9 mouse cellular contexts compared by ENCODE assay signal in genomic region chr15:102656658-102657057, GRCm38 (mm10). TPM values are rescaled to one million over a fixed set of nuclear protein-coding genes. Genes with fewer than 3 reads are reported as not detected.
A peak's percentile ranks its signal among the peaks of the same experiment; 100 is the strongest.
DNase-seq lines count a peak whose midpoint lies in the region; ATAC-seq and TF ChIP-seq lines count a peak whose summit lies in the region.
"Had no signal": no experiment of that assay in that cellular context is flagged by ENCODE, and none has a peak within 500 bp of the region (broad histone marks: within the 10 kb centered on the region; RNA-seq: fewer than 3 reads in every experiment).

No protein-coding gene starts in this region.

- H3K27ac ChIP-seq in left cerebral cortex, adult 2 months, result peak overlapping the region; percentile 76
- peak overlapping the region; percentile 86 for H3K27ac ChIP-seq in embryonic facial prominence, embryonic 14.5 days (replicated peaks; ENCODE audit: low read depth, low read length)
- peak overlapping the region; percentile 47; the same call in 1 of the 2 replicates for H3K27ac ChIP-seq in hindbrain, embryonic 11.5 days (ENCODE audit: low read depth, low read length)

- no peaks in the 10 kb centered on the region for H3K27me3 ChIP-seq in embryonic facial prominence, embryonic 14.5 days (replicated peaks; ENCODE audit: control insufficient read depth, insufficient read depth, low read length)
- H3K27me3 ChIP-seq in hindbrain, embryonic 11.5 days (ENCODE audit: control insufficient read depth, insufficient read depth, low read length), result no peaks in the 10 kb centered on the region

- H3K4me3 ChIP-seq in left cerebral cortex, adult 2 months, result no peak overlapping the region
- H3K4me3 ChIP-seq in embryonic facial prominence, embryonic 14.5 days (ENCODE audit: low read depth, low read length), result no peak overlapping the region
- H3K4me3 ChIP-seq in hindbrain, embryonic 11.5 days (ENCODE audit: low read depth, low read length), result no peak overlapping the region

- intact Hi-C loops in left cerebral cortex, adult 2 months (cut with DNase I), result no loop called here

- no peak for DNase-seq in left cerebral cortex, adult 2 months (ENCODE audit: extremely low spot score in 1 of 2, low spot score in 2 of 2)
- no peak for DNase-seq in left cerebral cortex, adult 11 months (ENCODE audit: low spot score)
- DNase-seq in embryonic facial prominence, embryonic 14.5 days (ENCODE audit: low spot score), result peak; percentile 94
- peak; percentile 24 for DNase-seq in hindbrain, embryonic 11.5 days (ENCODE audit: low spot score)
- DNase-seq in lung, postnatal 4 days, result peak; percentile 64 to 76
- DNase-seq in cerebellum, postnatal 14 days, result no peak
- no peak for DNase-seq in retina, postnatal 1 day
- DNase-seq in thymus, postnatal 0 days (ENCODE audit: low spot score), result no peak

- WGBS in embryonic facial prominence, embryonic 14.5 days, result 8% methylated on average over 4 of the region's 4 CpGs
- 14% methylated on average over 4 of the region's 4 CpGs for WGBS in hindbrain, embryonic 11.5 days

- H3K4me1 ChIP-seq in embryonic facial prominence, embryonic 14.5 days (ENCODE audit: control insufficient read depth, insufficient read depth, low read length), result peaks cover 25% of the 10 kb centered on the region
- H3K4me1 ChIP-seq in hindbrain, embryonic 11.5 days (replicated peaks; ENCODE audit: control insufficient read depth, insufficient read depth, low read length), result no peaks in the 10 kb centered on the region

- no peaks in the 10 kb centered on the region for H3K9me3 ChIP-seq in embryonic facial prominence, embryonic 14.5 days (ENCODE audit: control insufficient read depth, low read length)
- no peaks in the 10 kb centered on the region for H3K9me3 ChIP-seq in hindbrain, embryonic 11.5 days (ENCODE audit: control insufficient read depth, low read length)

- TF ChIP-seq CTCF in left cerebral cortex, adult 2 months (IDR thresholded peaks at IDR 0.05), result no peak

- H3K36me3 ChIP-seq in embryonic facial prominence, embryonic 14.5 days (ENCODE audit: control insufficient read depth, insufficient read depth, low read length), result peaks cover 20% of the 10 kb centered on the region
- no peaks in the 10 kb centered on the region for H3K36me3 ChIP-seq in hindbrain, embryonic 11.5 days (ENCODE audit: control insufficient read depth, insufficient read depth, low read length)

- no peak overlapping the region for H3K9ac ChIP-seq in embryonic facial prominence, embryonic 14.5 days (ENCODE audit: low read depth, low read length)
- H3K9ac ChIP-seq in hindbrain, embryonic 11.5 days (ENCODE audit: low read depth, low read length), result no peak overlapping the region

- peak; percentile 88 for ATAC-seq in embryonic facial prominence, embryonic 14.5 days (ENCODE audit: low read depth)
- ATAC-seq in hindbrain, embryonic 11.5 days (ENCODE audit: low FRiP score), result no peak

- H3K4me2 ChIP-seq in embryonic facial prominence, embryonic 14.5 days (ENCODE audit: low read depth, low read length), result no peak overlapping the region
- H3K4me2 ChIP-seq in hindbrain, embryonic 11.5 days (replicated peaks; ENCODE audit: low read depth, low read length), result no peak overlapping the region

RNA-seq across cellular contexts. Expression of gene Atp5g2, which starts 15.5 kb away (rescaled TPM):
- 10 to 100 TPM; 11.1 to 14.8 TPM for total RNA-seq in left cerebral cortex, adult 2 months (2021)
- polyA plus RNA-seq in embryonic facial prominence, embryonic 14.5 days (2014; fragmentation: Nextera tagmentation; extraction: Ambion mirVana), result 82.9 and 94.1 TPM in 2 replicates
- polyA plus RNA-seq in hindbrain, embryonic 11.5 days (2014; fragmentation: Nextera tagmentation; extraction: Ambion mirVana), result 57.6 and 66.0 TPM in 2 replicates
- 76.9 and 85.0 TPM in 2 replicates for polyA plus RNA-seq in thymus, postnatal 0 days (2015; fragmentation: Nextera tagmentation; extraction: Ambion mirVana)

RNA-seq across cellular contexts. Expression of gene Atf7, which starts 31.4 kb away (rescaled TPM):
- total RNA-seq in left cerebral cortex, adult 2 months (2021), result 10 to 100 TPM; 35.3 to 39.2 TPM
- 43.0 and 43.8 TPM in 2 replicates for polyA plus RNA-seq in embryonic facial prominence, embryonic 14.5 days (2014; fragmentation: Nextera tagmentation; extraction: Ambion mirVana)
- 14.7 and 15.5 TPM in 2 replicates for polyA plus RNA-seq in hindbrain, embryonic 11.5 days (2014; fragmentation: Nextera tagmentation; extraction: Ambion mirVana)
- polyA plus RNA-seq in thymus, postnatal 0 days (2015; fragmentation: Nextera tagmentation; extraction: Ambion mirVana), result 18.1 and 21.8 TPM in 2 replicates

RNA-seq across cellular contexts. Expression of gene Gm28047, which starts 31.8 kb away (rescaled TPM):
- 1 to 10 TPM in 1 of 2 experiments, not detected in 1; 2.1 TPM for total RNA-seq in left cerebral cortex, adult 2 months (2021)
- polyA plus RNA-seq in embryonic facial prominence, embryonic 14.5 days (2014; fragmentation: Nextera tagmentation; extraction: Ambion mirVana), result not detected in 2 replicates
- 0.93 TPM in 1 of 2 replicates, not detected in the other for polyA plus RNA-seq in hindbrain, embryonic 11.5 days (2014; fragmentation: Nextera tagmentation; extraction: Ambion mirVana)
- not detected in 2 replicates for polyA plus RNA-seq in thymus, postnatal 0 days (2015; fragmentation: Nextera tagmentation; extraction: Ambion mirVana)
- polyA plus RNA-seq: liver, embryonic 16.5 days had no signal

Comparison
In these comparisons a context has a peak if more than half of its experiments do, and no peak if none do; other contexts are left out.
1. DNase-seq: peak in embryonic facial prominence, embryonic 14.5 days (single experiment), hindbrain, embryonic 11.5 days (single experiment) and lung, postnatal 4 days (2 of 2); none in left cerebral cortex, adult 2 months (0 of 2), left cerebral cortex, adult 11 months (single experiment), cerebellum, postnatal 14 days (0 of 2), retina, postnatal 1 day (single experiment) and thymus, postnatal 0 days (single experiment).
2. Peak in every context shown above with its lines, with median percentiles within 50 percentile points of each other: H3K27ac ChIP-seq.